Mouse (Mus musculus): ENCODE results near the gene Serpinb6c. TPM values are rescaled to one million over a fixed set of nuclear protein-coding genes. Genes with fewer than 3 reads are reported as not detected.

Gene Serpinb6c
- not detected for total RNA-seq (2023)

DNA sequence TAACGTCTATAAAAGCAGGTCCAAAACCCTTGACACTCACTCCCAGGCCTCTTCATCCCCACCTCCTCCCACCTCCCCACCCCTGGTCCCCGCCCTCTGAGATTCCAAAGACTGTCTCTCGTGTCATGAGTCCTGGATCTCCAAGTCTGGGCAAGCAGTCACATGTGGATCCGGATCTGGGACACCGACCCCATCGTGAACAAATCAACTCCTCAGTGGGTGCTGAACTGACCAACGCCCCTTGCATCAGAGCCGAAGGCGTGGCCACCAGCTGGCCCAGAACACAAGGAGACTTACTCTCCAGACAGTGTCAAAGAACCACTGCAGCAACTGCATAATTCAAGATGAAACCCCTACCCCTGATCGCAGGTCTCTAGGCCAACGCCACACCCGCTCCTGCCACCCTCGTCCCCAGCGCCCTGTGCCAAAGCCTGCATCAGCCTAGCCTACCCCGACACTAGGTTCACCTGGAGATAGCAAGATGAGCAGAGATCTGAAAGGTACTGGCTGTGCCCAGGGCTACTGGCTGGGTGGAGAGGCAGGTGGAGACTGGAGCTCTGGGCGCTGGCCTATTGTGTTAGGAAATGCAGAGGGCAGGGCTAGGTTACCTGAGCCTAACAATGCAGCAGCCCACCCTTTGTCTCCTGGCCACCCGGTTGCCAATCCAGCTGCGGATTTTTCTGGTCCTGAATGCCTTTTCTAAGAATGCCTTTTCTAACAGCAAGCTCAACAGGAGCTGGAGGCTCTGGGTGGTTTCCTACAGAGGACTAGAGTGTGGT, at the start of gene Serpinb6c:
Gene Serpinb6c, minus strand, starts transcription at position 533 of the 779 bp plus-strand sequence.

DNA sequence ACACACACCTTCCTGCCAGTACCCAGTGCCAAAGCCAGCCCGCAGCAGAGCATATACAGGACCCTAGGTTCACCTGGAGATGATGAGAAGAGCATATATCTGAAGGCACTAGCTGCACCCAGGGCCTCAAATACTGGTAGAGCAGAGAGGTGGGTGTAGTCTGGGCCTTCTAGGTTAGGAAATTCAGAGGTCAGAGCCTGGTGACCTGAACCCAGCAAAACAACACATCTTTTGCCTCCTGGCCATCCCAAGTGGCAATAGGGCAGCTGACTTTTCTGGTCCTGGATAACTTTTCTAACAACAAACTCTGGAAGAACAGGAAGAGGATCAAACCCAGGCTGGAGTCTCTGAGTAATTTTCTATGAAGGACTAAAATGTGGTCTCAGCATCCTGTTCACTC, 62.2 kb downstream of the Serpinb6c start, which contains the start of gene Serpinb6e:
Gene Serpinb6e, minus strand, starts transcription at position 101 of the 400 bp plus-strand sequence.

Other genes starting within 250 kb of the Serpinb6c start
- gene Serpinb6d, start 244.3 kb downstream of the Serpinb6c start, total RNA-seq (2023): not detected
- gene Serpinb6e, start 62.3 kb downstream of the Serpinb6c start, total RNA-seq (2023): not detected
- gene Nqo2, start 59.0 kb upstream of the Serpinb6c start, total RNA-seq (2023): 1.6 TPM
- gene Ripk1, start 96.7 kb upstream of the Serpinb6c start, total RNA-seq (2023): 72.5 TPM
- gene Serpinb6a, start 97.1 kb upstream of the Serpinb6c start, total RNA-seq (2023): 27.6 TPM
- gene Bphl, start 131.9 kb upstream of the Serpinb6c start, total RNA-seq (2023): 16.6 TPM
- gene Tubb2a, start 172.3 kb upstream of the Serpinb6c start, total RNA-seq (2023): 63.5 TPM
- 3.5 TPM for gene Tubb2b, start 224.8 kb upstream of the Serpinb6c start, total RNA-seq (2023)